Mouse (Mus musculus): ENCODE data around the gene Nipa1. TPM values are rescaled to one million over a fixed set of nuclear protein-coding genes. Genes with fewer than 3 reads are reported as not detected.
"Not testable (repeated sequence)": the region's sequence is repeated elsewhere in the genome, so short reads cannot be mapped to it uniquely, and the experiment has no call there.

Nipa1 gene
- polyA plus RNA-seq, 1 experiment = 11.8 TPM

DNA sequence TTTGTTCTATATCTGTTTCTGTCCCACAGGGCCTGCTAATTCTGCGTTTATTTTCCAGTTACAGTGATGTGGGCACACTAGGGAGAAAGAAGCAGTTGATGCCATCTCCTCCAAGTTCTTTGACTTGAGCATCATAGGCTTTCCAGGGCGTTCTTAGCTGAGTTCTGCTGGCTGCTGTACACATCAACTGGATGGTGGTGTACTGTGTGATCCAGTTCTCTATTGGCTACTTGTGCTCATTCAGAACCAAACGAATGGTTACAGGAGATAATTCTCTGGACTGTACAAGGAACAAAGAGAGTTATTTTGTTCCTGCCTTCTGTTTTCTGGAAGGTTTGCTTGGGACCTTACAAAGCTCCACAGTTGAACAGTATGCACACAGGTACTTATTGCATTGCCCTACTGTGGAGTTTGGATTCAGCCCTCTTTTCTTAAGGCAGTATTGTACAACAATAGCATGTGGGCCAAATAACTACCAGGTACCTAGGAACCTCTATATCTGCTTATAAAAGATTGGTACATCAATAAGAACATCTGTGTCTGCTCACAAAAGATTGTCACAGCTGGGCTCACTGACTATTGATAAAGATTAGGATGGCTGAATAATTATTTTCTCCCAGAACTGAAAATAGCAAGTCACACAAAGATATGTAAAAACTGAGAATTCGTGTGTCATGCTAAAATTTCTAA is 24.0 kb upstream of the Nipa1 start:
- TF ChIP-seq CTCF (IDR thresholded peaks at IDR 0.05; ENCODE audit: insufficient read depth, low read length) = no peak
- no peak for TF ChIP-seq POLR2A (IDR thresholded peaks at IDR 0.05; ENCODE audit: borderline replicate concordance, extremely low read depth, low read depth, low read length)
- 61% methylated on average over 4 of the region's 4 CpGs for WGBS
- no peak for DNase-seq
- H3K4me3 ChIP-seq (replicated peaks; ENCODE audit: extremely low read depth, low read depth, low read length) = no peak overlapping the region
- H3K4me1 ChIP-seq (ENCODE audit: control insufficient read depth, insufficient read depth, low read length) = no peaks in the 10 kb centered on the region

GRCm38 (mm10) chr7:56042353-56042752 is 22.6 kb upstream of the Nipa1 start:
- peak; percentile 92 for TF ChIP-seq CTCF (IDR thresholded peaks at IDR 0.05; ENCODE audit: insufficient read depth, low read length)
- TF ChIP-seq POLR2A (IDR thresholded peaks at IDR 0.05; ENCODE audit: borderline replicate concordance, extremely low read depth, low read depth, low read length) = no peak
- 19% methylated on average over 5 of the region's 5 CpGs for WGBS
- H3K4me3 ChIP-seq (replicated peaks; ENCODE audit: extremely low read depth, low read depth, low read length) = no peak overlapping the region
- no peaks in the 10 kb centered on the region for H3K4me1 ChIP-seq (ENCODE audit: control insufficient read depth, insufficient read depth, low read length)
- DNase-seq = peak; percentile 74

DNA sequence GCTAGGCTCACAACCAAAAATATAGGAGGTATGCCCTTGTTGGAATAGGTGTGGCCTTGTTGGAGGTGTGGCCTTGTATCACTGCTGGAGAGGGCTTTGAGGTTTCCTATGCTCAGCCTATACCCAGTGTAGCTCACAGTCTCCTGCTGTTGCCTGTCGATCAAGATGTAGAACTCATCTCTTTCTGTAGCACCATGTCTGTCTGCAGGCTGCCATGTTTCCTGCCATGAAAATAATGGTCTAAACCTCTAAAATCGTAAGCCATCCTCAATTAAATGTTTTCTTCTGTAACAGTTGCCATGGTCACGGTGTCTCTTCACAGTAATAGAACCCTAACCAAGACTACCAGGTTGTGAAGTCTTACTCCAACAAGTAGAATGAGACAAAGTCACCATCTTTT is 3.8 kb upstream of the Nipa1 start:
- no peak overlapping the region for H3K4me3 ChIP-seq (replicated peaks; ENCODE audit: extremely low read depth, low read depth, low read length)
- 78% methylated on average over 3 of the region's 3 CpGs for WGBS
- TF ChIP-seq CTCF (IDR thresholded peaks at IDR 0.05; ENCODE audit: insufficient read depth, low read length) (no peak), POLR2A (IDR thresholded peaks at IDR 0.05; ENCODE audit: borderline replicate concordance, extremely low read depth, low read depth, low read length) (no peak)
- peaks cover 1% of the 10 kb centered on the region; the same call in 1 of the 2 replicates for H3K4me1 ChIP-seq (ENCODE audit: control insufficient read depth, insufficient read depth, low read length)
- DNase-seq = no peak

DNA sequence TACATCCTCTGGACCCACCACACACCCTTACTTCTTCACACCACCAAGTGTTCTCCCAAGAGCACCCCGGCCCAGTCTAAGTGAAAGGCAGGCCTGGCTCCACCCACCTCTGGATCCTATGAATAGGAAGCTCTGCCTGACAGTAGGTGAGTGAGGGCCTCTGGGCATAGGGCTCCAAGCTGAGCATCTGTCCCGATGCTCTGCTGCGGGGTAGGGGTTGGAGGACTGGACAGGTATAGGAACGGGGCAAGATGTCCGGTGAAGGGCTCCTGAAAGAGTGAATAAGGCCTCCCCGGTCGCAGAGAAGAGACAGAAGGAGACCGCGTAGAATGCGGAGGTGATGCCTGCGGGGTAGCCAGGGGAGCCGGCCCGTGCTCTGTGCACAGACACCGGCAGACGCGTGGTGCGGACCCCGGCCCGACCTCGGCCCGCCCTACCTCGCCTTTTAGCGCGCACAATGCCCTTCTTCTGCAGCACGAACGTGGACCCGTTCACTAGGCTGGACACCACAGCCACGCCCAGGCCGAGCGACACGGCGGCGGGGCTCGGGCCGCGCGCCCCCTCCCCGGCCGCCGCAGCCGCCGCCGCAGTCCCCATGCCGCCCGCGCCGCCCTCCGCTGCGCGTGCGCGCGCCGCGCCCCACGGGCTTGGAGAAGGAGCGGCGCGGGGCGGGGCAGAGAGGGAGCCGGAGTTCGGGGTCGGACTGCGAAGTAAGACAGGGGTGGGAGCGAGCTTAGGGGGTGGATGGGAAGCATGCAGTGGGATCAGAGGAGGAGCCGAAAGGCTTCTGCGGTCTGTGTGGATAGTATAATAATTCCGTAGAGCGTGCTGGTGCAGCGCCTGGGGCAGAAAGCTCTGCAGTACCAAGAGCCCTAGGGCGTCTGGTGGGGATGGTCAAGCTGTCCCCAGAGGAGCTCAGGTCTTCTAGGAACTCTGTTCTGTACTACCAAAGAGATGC is 503 bp downstream of the Nipa1 start:
- peak; percentile 62 for DNase-seq
- Histone ChIP-seq H3K4me3 (replicated peaks; ENCODE audit: extremely low read depth, low read depth, low read length) (peak overlapping the region; percentile 69), H3K4me1 (ENCODE audit: control insufficient read depth, insufficient read depth, low read length) (peaks cover 2% of the 10 kb centered on the region; the same call in 1 of the 2 replicates)
- under 1% methylated on average over 65 of the region's 71 CpGs for WGBS
- TF ChIP-seq POLR2A (IDR thresholded peaks at IDR 0.05; ENCODE audit: borderline replicate concordance, extremely low read depth, low read depth, low read length) = no peak
- TF ChIP-seq CTCF (IDR thresholded peaks at IDR 0.05; ENCODE audit: insufficient read depth, low read length) = no peak

GRCm38 (mm10) chr7:56018446-56018971 is 1.2 kb downstream of the Nipa1 start:
- TF ChIP-seq POLR2A (IDR thresholded peaks at IDR 0.05; ENCODE audit: borderline replicate concordance, extremely low read depth, low read depth, low read length) (no peak), CTCF (IDR thresholded peaks at IDR 0.05; ENCODE audit: insufficient read depth, low read length) (no peak)
- WGBS = 29% methylated on average over 7 of the region's 7 CpGs
- Histone ChIP-seq H3K4me1 (ENCODE audit: control insufficient read depth, insufficient read depth, low read length) (peaks cover 2% of the 10 kb centered on the region; the same call in 1 of the 2 replicates), H3K4me3 (replicated peaks; ENCODE audit: extremely low read depth, low read depth, low read length) (peak overlapping the region; percentile 69)
- DNase-seq = no peak

- DNase-seq = no peak
These were observed 2.0 kb downstream of the Nipa1 start for GRCm38 (mm10) chr7:56017761-56018160.

DNA sequence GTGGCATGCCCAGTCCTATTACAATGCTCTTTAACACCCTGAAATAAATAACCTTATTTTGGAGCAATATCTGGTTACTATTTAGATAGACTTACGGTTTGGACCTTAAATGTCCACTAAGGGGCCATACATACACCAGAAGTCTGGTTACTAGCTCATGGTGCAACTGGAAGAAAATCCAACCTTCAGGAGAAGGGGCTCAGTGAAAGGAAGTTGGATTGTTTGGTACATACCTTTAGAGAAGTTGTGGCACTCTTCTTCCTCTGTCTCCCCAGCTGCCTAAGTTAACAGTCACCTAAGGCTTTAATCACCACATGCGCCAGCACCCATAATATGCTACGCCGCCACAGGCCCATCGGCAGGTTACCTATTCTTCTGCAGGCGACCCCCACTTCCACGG is 3.9 kb downstream of the Nipa1 start:
- TF ChIP-seq CTCF (IDR thresholded peaks at IDR 0.05; ENCODE audit: insufficient read depth, low read length) (no peak), POLR2A (IDR thresholded peaks at IDR 0.05; ENCODE audit: borderline replicate concordance, extremely low read depth, low read depth, low read length) (no peak)
- Histone ChIP-seq H3K4me3 (replicated peaks; ENCODE audit: extremely low read depth, low read depth, low read length) (no peak overlapping the region), H3K4me1 (ENCODE audit: control insufficient read depth, insufficient read depth, low read length) (peaks cover 2% of the 10 kb centered on the region; the same call in 1 of the 2 replicates)
- 95% methylated on average over 7 of the region's 7 CpGs for WGBS
- DNase-seq = no peak

More at GRCm38 (mm10) chr7:56017761-56018160, 2.0 kb downstream of the Nipa1 start:
- 45% methylated on average over 3 of the region's 3 CpGs for WGBS
- TF ChIP-seq POLR2A (IDR thresholded peaks at IDR 0.05; ENCODE audit: borderline replicate concordance, extremely low read depth, low read depth, low read length) (no peak), CTCF (IDR thresholded peaks at IDR 0.05; ENCODE audit: insufficient read depth, low read length) (no peak)
- no peak overlapping the region for H3K4me3 ChIP-seq (replicated peaks; ENCODE audit: extremely low read depth, low read depth, low read length)
- peaks cover 2% of the 10 kb centered on the region; the same call in 1 of the 2 replicates for H3K4me1 ChIP-seq (ENCODE audit: control insufficient read depth, insufficient read depth, low read length)

GRCm38 (mm10) chr7:56015172-56015571 is 4.6 kb downstream of the Nipa1 start:
- DNase-seq = no peak
- H3K4me3 ChIP-seq (replicated peaks; ENCODE audit: extremely low read depth, low read depth, low read length) = no peak overlapping the region
- TF ChIP-seq CTCF (IDR thresholded peaks at IDR 0.05; ENCODE audit: insufficient read depth, low read length) (no peak), POLR2A (IDR thresholded peaks at IDR 0.05; ENCODE audit: borderline replicate concordance, extremely low read depth, low read depth, low read length) (no peak)
- peaks cover 2% of the 10 kb centered on the region; the same call in 1 of the 2 replicates for H3K4me1 ChIP-seq (ENCODE audit: control insufficient read depth, insufficient read depth, low read length)
- WGBS = 74% methylated on average over 6 of the region's 6 CpGs

GRCm38 (mm10) chr7:56014002-56014702 is 5.6 kb downstream of the Nipa1 start:
- not testable (repeated sequence) for DNase-seq; H3K4me1 ChIP-seq (ENCODE audit: control insufficient read depth, insufficient read depth, low read length); H3K4me3 ChIP-seq (replicated peaks; ENCODE audit: extremely low read depth, low read depth, low read length)
- WGBS = 80% methylated on average over 9 of the region's 18 CpGs

Data from lung, adult 2 months (tissue).